Mouse (Mus musculus) forebrain, embryonic 13.5 days (tissue): ENCODE measurements around the gene 4833439L19Rik. TPM values are rescaled to one million over a fixed set of nuclear protein-coding genes. Genes with fewer than 3 reads are reported as not detected.
"Not testable (repeated sequence)": the region's sequence is repeated elsewhere in the genome, so short reads cannot be mapped to it uniquely, and the experiment has no call there.

Experiments
- ATAC-seq: fragments of 200-750 bp; cut with Nextera tagmentation; 2 replicates; pipeline ENCODE4 v1.8.0; 2017
- H3K27ac ChIP-seq: fragments of 300-500 bp; sonication (generic); 2 replicates; pipeline ENCODE4 v1.5.1; 2015; ENCODE audit warnings: inconsistent platforms, mild to moderate bottlenecking, moderate library complexity
- H3K27me3 ChIP-seq: fragments of 300-500 bp; sonication (generic); 2 replicates; pipeline ENCODE4 v1.6.1; 2015; ENCODE audit warnings: mild to moderate bottlenecking, inconsistent platforms
- H3K36me3 ChIP-seq: fragments of 300-500 bp; sonication (generic); 2 replicates; pipeline ENCODE4 v1.6.1; 2015; ENCODE audit warnings: mild to moderate bottlenecking, inconsistent platforms; ENCODE audit not compliant: poor library complexity, severe bottlenecking
- H3K4me1 ChIP-seq: fragments of 300-500 bp; sonication (generic); 2 replicates; pipeline ENCODE4 v1.6.1; 2015; ENCODE audit warnings: inconsistent platforms
- H3K4me2 ChIP-seq: fragments of 300-500 bp; sonication (generic); 2 replicates; pipeline ENCODE4 v1.6.1; 2015; ENCODE audit warnings: inconsistent platforms, mild to moderate bottlenecking, moderate library complexity
- H3K4me3 ChIP-seq: fragments of 300-500 bp; sonication (generic); 2 replicates; pipeline ENCODE4 v1.5.1; 2015; ENCODE audit warnings: mild to moderate bottlenecking, inconsistent platforms
- H3K9ac ChIP-seq: fragments of 300-500 bp; sonication (generic); 2 replicates; pipeline ENCODE4 v1.6.1; 2015; ENCODE audit warnings: mild to moderate bottlenecking, inconsistent platforms
- H3K9me3 ChIP-seq: fragments of 300-500 bp; sonication (generic); replicated peaks from 2 replicates; pipeline ENCODE4 v1.6.1; 2016; ENCODE audit warnings: inconsistent platforms
- WGBS: fragments of 180-500 bp; shearing (Covaris S2); methylation state at CpG from one replicate; pipeline ENCODE4 v1.1.7; 2015; 5-methylcytosine and 5-hydroxymethylcytosine counted together
- polyA plus RNA-seq: library from polyadenylated mRNA; unstranded; fragments of >200 nt; fragmentation: Nextera tagmentation; extraction: Ambion mirVana; gene quantifications from 2 replicates; pipeline ENCODE4 v1.2.1, GENCODE M21; 2015

4833439L19Rik gene
- 262 and 276 TPM in 2 replicates for polyA plus RNA-seq

DNA sequence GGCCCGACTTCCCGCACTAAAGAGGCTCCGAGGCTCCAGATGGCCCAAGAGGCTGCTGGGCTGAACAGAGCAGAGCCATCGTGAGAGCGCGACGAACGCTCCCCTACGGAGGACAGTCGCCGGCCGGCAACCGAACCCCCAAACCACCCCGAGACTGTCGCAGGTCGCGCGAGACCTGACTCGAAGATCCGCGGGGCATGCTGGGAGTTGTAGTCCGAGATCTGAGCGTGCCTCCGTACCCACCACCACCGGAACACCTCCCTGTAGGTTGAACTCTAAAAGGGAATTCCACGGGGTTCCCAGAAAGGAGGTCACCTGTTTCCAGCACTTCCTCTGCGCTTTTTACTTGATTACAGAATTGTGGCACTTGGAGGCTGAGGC, at the start of gene 4833439L19Rik:
Gene 4833439L19Rik (minus strand): TSS at position 235 of the 381 bp plus-strand sequence.
- under 1% methylated on average over 27 of the region's 27 CpGs for WGBS

DNA sequence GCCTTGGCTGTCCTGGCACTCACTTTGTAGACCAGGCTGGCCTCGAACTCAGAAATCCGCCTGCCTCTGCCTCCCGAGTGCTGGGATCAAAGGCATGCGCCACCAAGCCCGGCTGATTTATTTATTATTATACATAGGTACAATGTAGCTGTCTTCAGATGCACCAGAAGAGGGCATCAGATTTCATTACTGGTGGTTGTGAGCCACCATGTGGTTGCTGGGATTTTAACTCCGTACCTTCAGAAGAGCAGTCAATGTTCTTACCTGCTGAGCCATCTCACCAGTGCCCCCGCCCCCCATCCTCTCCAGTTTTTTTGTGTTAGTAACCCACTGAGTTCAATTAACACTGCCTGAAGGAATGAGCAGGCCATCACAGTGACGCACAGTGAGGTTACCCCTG, 47.9 kb upstream of the 4833439L19Rik start:
- WGBS: 84% methylated on average over 8 of the region's 8 CpGs

More for the DNA sequence above, at the start of gene 4833439L19Rik:
- peak within 1 kb of the TSS; percentile 97 for H3K4me3 ChIP-seq
- peaks cover 18% of the 10 kb centered on the region for H3K4me1 ChIP-seq
- no peaks in the 10 kb centered on the region for H3K9me3 ChIP-seq
- H3K36me3 ChIP-seq: peaks cover 35% of the 10 kb centered on the region
- ATAC-seq: peak; percentile 98
- peak within 1 kb of the TSS; percentile 82 for H3K27ac ChIP-seq
- H3K9ac ChIP-seq: peak within 1 kb of the TSS; percentile 99
- H3K4me2 ChIP-seq: peak within 1 kb of the TSS; percentile 88
- no peaks in the 10 kb centered on the region for H3K27me3 ChIP-seq

DNA sequence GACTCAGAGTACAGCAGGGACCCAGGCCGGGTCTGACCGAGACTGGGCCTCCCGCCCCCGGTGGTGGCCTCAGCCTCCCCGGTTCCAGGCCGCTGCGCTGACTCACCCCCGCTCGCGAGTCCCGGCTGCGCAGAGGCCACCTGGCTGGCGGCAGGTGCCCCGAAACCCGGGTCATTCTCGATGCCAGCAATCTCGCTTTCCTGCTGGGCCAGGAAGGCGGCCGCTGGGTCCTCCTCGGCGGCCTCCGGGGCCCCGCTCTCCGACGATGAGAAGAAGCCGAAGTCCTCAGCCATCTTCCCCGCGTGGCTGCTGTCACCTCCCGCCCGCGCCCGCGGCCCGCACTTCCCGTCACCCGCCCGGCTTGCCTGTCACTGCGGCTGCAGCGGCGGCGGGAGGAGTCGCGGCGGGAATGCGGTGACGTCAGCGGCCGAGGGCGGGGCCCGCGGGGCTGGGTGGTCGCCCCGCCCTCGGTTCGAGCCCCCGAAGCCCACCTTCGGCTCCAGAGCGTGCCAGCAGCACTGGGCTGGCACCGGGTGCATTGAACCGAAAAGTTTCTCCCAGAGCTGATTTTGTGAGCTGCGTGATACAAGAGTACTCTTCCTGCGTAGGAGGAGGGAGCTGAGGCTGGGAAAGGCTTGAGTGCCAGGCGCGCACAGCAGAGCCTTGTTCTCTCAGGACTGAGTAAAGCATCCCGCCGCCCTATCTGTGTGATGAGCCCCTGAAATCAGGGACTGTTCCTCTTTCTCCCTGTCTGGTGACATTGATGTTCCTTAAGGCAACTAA, 45.9 kb upstream of the 4833439L19Rik start, which contains the start of gene Cltb:
Gene Cltb (minus strand): TSS at position 373 of the 783 bp plus-strand sequence.
- peaks cover 19% of the 10 kb centered on the region for H3K27me3 ChIP-seq
- H3K9me3 ChIP-seq: no peaks in the 10 kb centered on the region
- peak within 1 kb of the TSS; percentile 40; the same call in 1 of the 2 replicates for H3K27ac ChIP-seq
- H3K4me1 ChIP-seq: peaks cover 21% of the 10 kb centered on the region
- H3K9ac ChIP-seq: peak within 1 kb of the TSS; percentile 81
- H3K4me3 ChIP-seq: peak within 1 kb of the TSS; percentile 62
- peak within 1 kb of the TSS; percentile 85 for H3K4me2 ChIP-seq
- H3K36me3 ChIP-seq: no peaks in the 10 kb centered on the region
- ATAC-seq: peak; percentile 82
- WGBS: 1% methylated on average over 63 of the region's 66 CpGs

More for the DNA sequence above, 47.9 kb upstream of the 4833439L19Rik start:
- ATAC-seq, H3K27ac ChIP-seq, H3K9me3 ChIP-seq, H3K4me2 ChIP-seq, H3K4me3 ChIP-seq, H3K36me3 ChIP-seq, H3K9ac ChIP-seq: not testable (repeated sequence)
- Histone ChIP-seq H3K4me1 (peaks cover 21% of the 10 kb centered on the region), H3K27me3 (peaks cover 11% of the 10 kb centered on the region)

DNA sequence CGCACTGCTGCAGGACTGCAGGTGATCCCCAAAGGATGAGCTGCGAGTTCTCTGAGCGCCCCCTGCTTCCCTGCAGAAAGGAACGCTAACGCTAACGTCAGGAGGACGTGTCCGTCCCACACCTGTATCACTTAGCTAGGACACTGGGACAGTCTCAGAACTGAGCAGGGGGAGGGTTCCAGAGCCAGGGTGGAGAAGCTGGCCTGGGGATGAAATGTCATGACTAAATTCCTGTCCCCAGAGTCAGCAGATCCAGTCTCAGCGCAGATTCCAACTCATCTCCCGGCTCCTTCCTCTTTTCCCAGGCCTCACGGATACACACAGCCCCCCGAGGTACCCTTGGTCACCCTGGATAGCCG, 45.4 kb upstream of the 4833439L19Rik start:
- Histone ChIP-seq H3K27me3 (peaks cover 24% of the 10 kb centered on the region), H3K27ac (0 out of 2 replicates have a peak overlapping the region, but pooled peaks have one; percentile 40)
- WGBS: 7% methylated on average over 13 of the region's 13 CpGs

DNA sequence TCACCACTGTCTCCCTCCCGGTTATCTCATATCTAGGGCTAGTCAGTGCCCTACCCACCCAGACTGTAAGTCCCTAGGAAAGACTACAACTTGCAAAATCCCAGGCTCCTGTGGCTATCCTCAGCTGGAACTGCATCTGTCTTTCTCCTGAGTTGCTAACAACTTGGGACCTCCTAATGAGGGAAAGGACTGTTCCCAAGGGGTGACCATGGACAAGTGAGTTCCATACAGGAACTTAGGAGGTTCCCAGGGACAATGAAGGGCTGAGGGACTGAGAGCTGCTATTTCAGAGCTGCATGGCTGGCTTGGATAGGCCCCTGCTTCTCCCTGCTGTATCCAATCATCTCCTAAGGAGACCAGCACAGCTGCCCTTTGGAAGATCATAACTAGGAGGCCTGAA, 44.1 kb upstream of the 4833439L19Rik start:
- Histone ChIP-seq H3K4me2 (peak overlapping the region; percentile 39), H3K27me3 (peaks cover 32% of the 10 kb centered on the region), H3K9ac (peak overlapping the region; percentile 48; the same call in 1 of the 2 replicates), H3K9me3 (no peaks in the 10 kb centered on the region), H3K27ac (no peak overlapping the region), H3K4me1 (peaks cover 21% of the 10 kb centered on the region), H3K4me3 (no peak overlapping the region), H3K36me3 (no peaks in the 10 kb centered on the region)
- WGBS: 19% methylated on average over 1 of the region's 1 CpGs
- no peak for ATAC-seq

More for the DNA sequence above, 45.4 kb upstream of the 4833439L19Rik start:
- 0 out of 2 replicates have a peak, but pooled peaks have one; percentile 16 for ATAC-seq
- peak overlapping the region; percentile 62 for H3K4me3 ChIP-seq
- H3K9ac ChIP-seq: peak overlapping the region; percentile 81
- peaks cover 21% of the 10 kb centered on the region for H3K4me1 ChIP-seq
- H3K36me3 ChIP-seq: no peaks in the 10 kb centered on the region
- peak overlapping the region; percentile 85 for H3K4me2 ChIP-seq
- no peaks in the 10 kb centered on the region for H3K9me3 ChIP-seq

DNA sequence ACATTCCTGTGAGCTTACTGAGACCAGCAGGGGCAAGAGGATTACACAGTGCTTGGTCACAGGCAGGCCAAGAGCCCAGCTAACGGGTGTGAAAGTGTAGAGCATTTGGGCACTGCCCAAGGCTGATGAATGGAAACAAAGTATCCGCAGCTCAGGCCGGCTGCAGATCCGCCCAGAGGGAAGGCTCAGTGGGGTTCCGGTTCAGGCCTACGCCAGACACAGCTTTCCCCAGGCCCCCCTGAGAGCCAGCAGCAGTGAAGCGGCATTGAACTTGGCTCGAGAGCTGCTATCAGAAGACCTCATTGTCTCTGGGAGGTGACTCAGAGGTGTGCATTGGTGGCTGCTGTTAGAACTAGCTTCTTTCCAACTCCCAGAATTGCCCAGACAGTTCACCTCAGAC, 43.4 kb upstream of the 4833439L19Rik start:
- H3K4me3 ChIP-seq: no peak overlapping the region; the same call in 1 of the 2 replicates
- no peaks in the 10 kb centered on the region for H3K36me3 ChIP-seq
- peaks cover 21% of the 10 kb centered on the region for H3K4me1 ChIP-seq
- peak overlapping the region; percentile 39 for H3K4me2 ChIP-seq
- WGBS: 7% methylated on average over 8 of the region's 8 CpGs
- peak overlapping the region; percentile 48 for H3K9ac ChIP-seq
- no peak for ATAC-seq
- peaks cover 33% of the 10 kb centered on the region for H3K27me3 ChIP-seq
- H3K27ac ChIP-seq: no peak overlapping the region
- H3K9me3 ChIP-seq: no peaks in the 10 kb centered on the region

DNA sequence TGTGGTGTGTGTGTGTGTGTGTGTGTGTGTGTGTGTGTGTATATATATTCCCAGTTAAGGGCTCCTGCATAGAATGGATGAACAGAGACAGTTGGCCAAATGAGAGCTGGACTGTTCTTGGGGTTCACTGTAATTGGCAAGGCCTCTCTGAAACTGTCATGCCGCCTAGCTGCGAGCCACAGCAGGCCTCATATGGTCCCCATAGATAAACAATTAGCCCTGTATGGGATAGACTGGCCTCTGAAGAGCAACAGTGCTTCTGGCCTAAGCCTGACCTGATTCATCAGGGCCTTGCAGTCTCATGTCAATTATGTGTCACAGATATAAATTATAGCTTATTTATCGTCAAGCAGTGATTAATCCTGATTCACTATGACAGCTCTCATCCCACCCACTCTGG, 42.8 kb upstream of the 4833439L19Rik start:
- H3K27me3 ChIP-seq: peaks cover 33% of the 10 kb centered on the region
- ATAC-seq: no peak
- no peak overlapping the region for H3K9ac ChIP-seq
- no peak overlapping the region for H3K4me2 ChIP-seq
- H3K9me3 ChIP-seq: no peaks in the 10 kb centered on the region
- H3K4me1 ChIP-seq: peaks cover 24% of the 10 kb centered on the region
- no peaks in the 10 kb centered on the region for H3K36me3 ChIP-seq
- no peak overlapping the region for H3K27ac ChIP-seq
- H3K4me3 ChIP-seq: no peak overlapping the region
- 70% methylated on average over 3 of the region's 3 CpGs for WGBS

DNA sequence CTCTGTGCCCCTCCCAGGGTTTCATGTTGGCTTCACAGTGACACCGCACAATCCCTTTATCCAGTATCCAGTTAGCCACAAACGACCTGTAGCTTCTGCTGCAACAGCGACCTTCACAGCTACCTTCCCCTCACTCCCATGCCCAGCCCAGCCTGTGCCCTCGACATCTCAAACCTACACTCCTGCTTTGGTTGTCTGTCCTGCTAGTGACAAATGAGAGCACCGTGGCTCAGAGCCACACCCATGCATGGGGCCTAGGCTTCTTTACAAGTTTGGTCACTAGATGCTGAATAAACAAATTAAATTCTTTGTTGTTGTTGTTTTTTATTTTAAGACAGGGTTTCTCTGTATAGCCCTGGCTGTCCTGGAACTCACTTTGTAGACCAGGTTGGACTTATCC, 42.0 kb upstream of the 4833439L19Rik start:
- no peak overlapping the region for H3K4me2 ChIP-seq
- no peaks in the 10 kb centered on the region for H3K9me3 ChIP-seq
- H3K9ac ChIP-seq: no peak overlapping the region
- no peaks in the 10 kb centered on the region for H3K36me3 ChIP-seq
- no peak overlapping the region for H3K27ac ChIP-seq
- H3K4me3 ChIP-seq: no peak overlapping the region
- ATAC-seq: no peak
- H3K4me1 ChIP-seq: peaks cover 24% of the 10 kb centered on the region
- H3K27me3 ChIP-seq: peaks cover 34% of the 10 kb centered on the region
- 77% methylated on average over 5 of the region's 5 CpGs for WGBS

DNA sequence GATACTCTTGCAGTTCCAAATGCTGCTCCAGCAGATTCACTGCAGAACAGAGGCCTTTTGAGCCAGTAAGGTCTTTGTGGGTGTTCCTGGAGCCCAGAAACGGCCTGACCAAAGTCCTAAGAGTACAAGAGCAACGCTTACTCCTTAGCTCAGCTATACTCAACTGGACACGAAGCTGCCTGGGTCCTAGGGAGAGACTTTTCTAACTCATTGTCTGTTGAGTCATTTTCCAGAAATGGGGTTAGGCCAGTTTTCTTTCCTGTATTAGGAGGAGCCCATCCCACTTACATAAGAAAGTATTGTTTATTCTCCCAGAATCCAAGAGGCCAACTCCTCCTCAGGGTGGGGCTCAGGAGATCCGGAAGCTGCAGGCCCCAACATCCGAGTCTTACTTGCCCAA, 40.2 kb upstream of the 4833439L19Rik start:
- Histone ChIP-seq H3K27ac (no peak overlapping the region), H3K4me3 (no peak overlapping the region), H3K36me3 (no peaks in the 10 kb centered on the region), H3K9ac (no peak overlapping the region), H3K27me3 (peaks cover 39% of the 10 kb centered on the region), H3K9me3 (no peaks in the 10 kb centered on the region), H3K4me2 (no peak overlapping the region), H3K4me1 (peaks cover 13% of the 10 kb centered on the region)
- 88% methylated on average over 5 of the region's 5 CpGs for WGBS
- ATAC-seq: no peak

DNA sequence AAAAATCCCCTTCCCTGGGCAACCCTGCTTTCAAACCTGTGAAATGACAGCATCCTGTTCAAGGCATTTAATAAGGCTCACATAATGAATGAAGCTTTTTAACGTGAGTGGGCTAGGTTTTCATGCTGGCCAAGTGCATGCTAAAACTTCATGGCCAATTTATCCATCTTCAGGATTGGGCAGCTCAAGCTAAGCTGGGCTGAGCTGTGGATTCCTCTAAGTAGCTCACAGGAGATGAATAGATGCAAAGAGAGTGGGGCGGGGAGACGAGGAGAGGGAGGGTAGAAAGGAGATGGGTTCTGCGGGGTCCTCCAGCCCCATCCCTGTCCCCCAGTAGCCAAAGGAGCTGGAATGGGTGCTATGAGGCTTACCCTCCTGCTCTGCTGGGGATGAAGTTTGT, 39.0 kb upstream of the 4833439L19Rik start:
- no peak for ATAC-seq
- no peak overlapping the region for H3K27ac ChIP-seq
- H3K27me3 ChIP-seq: peaks cover 38% of the 10 kb centered on the region
- no peaks in the 10 kb centered on the region for H3K9me3 ChIP-seq
- no peak overlapping the region for H3K9ac ChIP-seq
- peaks cover 11% of the 10 kb centered on the region for H3K4me1 ChIP-seq
- H3K4me3 ChIP-seq: no peak overlapping the region
- no peak overlapping the region for H3K4me2 ChIP-seq
- H3K36me3 ChIP-seq: peaks cover 4% of the 10 kb centered on the region
- whole genome bisulfite sequencing: 22% methylated on average over 4 of the region's 4 CpGs

DNA sequence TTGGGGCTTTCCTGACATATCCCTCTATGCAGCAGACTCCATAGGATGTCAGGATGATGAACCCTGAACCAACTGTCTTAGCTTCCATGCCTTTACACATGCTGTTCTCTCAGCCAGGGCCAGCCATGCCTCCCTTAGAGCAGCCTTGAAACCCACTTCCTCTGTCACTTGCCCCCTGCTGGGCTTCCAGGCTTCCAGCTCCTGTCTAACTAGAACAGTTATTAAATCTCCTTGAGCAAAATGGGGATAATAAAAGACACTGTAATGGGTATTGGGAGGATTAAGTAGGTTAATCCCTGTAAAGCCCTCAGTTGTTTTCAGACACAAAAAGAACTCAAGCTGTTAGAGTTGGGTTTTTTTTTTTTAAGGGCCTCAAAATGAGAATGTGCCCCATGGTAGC, 38.3 kb upstream of the 4833439L19Rik start:
- Histone ChIP-seq H3K36me3 (peaks cover 11% of the 10 kb centered on the region), H3K9ac (no peak overlapping the region), H3K4me2 (no peak overlapping the region), H3K9me3 (no peaks in the 10 kb centered on the region), H3K27ac (no peak overlapping the region), H3K4me3 (no peak overlapping the region), H3K27me3 (peaks cover 30% of the 10 kb centered on the region), H3K4me1 (peaks cover 4% of the 10 kb centered on the region)
- ATAC-seq: no peak

DNA sequence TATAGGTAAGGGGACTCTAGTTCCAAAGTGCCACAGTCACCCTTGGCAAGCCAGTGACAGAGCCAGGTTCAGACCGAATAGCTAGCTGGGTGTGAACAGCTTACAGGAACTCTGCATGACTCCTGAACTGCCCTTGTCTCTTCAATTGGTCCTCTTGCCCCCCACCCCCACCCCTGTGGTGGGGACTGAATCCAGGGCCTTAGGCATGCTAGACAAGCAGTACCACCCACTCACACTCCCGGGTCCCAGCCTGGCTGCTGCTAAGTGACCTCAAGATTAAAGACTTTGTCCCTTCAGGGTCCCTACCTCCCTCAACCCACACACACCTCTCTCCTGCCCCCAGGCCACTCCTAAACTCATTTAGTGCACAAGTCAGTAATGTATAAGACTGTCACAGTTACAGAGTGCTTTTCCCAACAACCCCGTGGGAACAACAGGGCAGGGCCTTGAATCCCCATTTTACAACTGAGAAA, 37.4 kb upstream of the 4833439L19Rik start:
- no peak overlapping the region for H3K4me2 ChIP-seq
- peaks cover 27% of the 10 kb centered on the region for H3K27me3 ChIP-seq
- no peak overlapping the region for H3K27ac ChIP-seq
- H3K4me3 ChIP-seq: no peak overlapping the region
- H3K36me3 ChIP-seq: peaks cover 19% of the 10 kb centered on the region
- no peak for ATAC-seq
- H3K9me3 ChIP-seq: no peaks in the 10 kb centered on the region
- 54% methylated on average over 3 of the region's 3 CpGs for WGBS
- H3K4me1 ChIP-seq: 0 out of 2 replicates have a peak, but pooled peaks cover 3% of the 10 kb centered on the region
- H3K9ac ChIP-seq: no peak overlapping the region
